Mouse (Mus musculus) kidney, adult 11 months (tissue): ENCODE results near the gene Cntnap5a.
A peak's percentile ranks its signal among the peaks of the same experiment; 100 is the strongest.
"Not testable (repeated sequence)": the region's sequence is repeated elsewhere in the genome, so short reads cannot be mapped to it uniquely, and the experiment has no call there.

Source experiments
- DNase-seq: peaks from one replicate; pipeline ENCODE4 v3.0.0; 2022

Gene Cntnap5a

GRCm38 (mm10) chr1:116107010-116107723, 422.6 kb downstream of the Cntnap5a start:
- no peak for DNase-seq

GRCm38 (mm10) chr1:116107724-116108058, 423.1 kb downstream of the Cntnap5a start:
- DNase-seq = no peak

GRCm38 (mm10) chr1:116108381-116108780, 423.8 kb downstream of the Cntnap5a start:
- DNase-seq = no peak

- no peak for DNase-seq
Measured at GRCm38 (mm10) chr1:116125767-116126166, 441.2 kb downstream of the Cntnap5a start.

- DNase-seq = no peak
Measured at GRCm38 (mm10) chr1:116127085-116127484, 442.5 kb downstream of the Cntnap5a start.

- DNase-seq = no peak
Measured at GRCm38 (mm10) chr1:116128450-116129246, 444.1 kb downstream of the Cntnap5a start.

- DNase-seq = no peak
Measured at GRCm38 (mm10) chr1:116132471-116132870, 447.9 kb downstream of the Cntnap5a start.

- DNase-seq = no peak
Measured at GRCm38 (mm10) chr1:116149764-116150369, 465.3 kb downstream of the Cntnap5a start.

- DNase-seq = peak; percentile 50
Measured at GRCm38 (mm10) chr1:116184471-116184870, 499.9 kb downstream of the Cntnap5a start.

GRCm38 (mm10) chr1:116188142-116188541, 503.6 kb downstream of the Cntnap5a start:
- not testable (repeated sequence) for DNase-seq

- no peak for DNase-seq
Measured at GRCm38 (mm10) chr1:116192299-116192698, 507.7 kb downstream of the Cntnap5a start.

GRCm38 (mm10) chr1:116216883-116217282, 532.3 kb downstream of the Cntnap5a start:
- DNase-seq = no peak

- DNase-seq = no peak
Measured at GRCm38 (mm10) chr1:116240538-116240937, 556.0 kb downstream of the Cntnap5a start.

- DNase-seq = no peak
Measured at GRCm38 (mm10) chr1:116243856-116244255, 559.3 kb downstream of the Cntnap5a start.

GRCm38 (mm10) chr1:116281144-116281543, 596.6 kb downstream of the Cntnap5a start:
- DNase-seq = no peak

- DNase-seq = no peak
Measured at GRCm38 (mm10) chr1:116283968-116284367, 599.4 kb downstream of the Cntnap5a start.

- no peak for DNase-seq
Measured at GRCm38 (mm10) chr1:116306555-116306954, 622.0 kb downstream of the Cntnap5a start.

GRCm38 (mm10) chr1:116311512-116311911, 627.0 kb downstream of the Cntnap5a start:
- no peak for DNase-seq

GRCm38 (mm10) chr1:116313269-116313668, 628.7 kb downstream of the Cntnap5a start:
- DNase-seq = no peak

- no peak for DNase-seq
Measured at GRCm38 (mm10) chr1:116324505-116324904, 639.9 kb downstream of the Cntnap5a start.

GRCm38 (mm10) chr1:116353669-116354068, 669.1 kb downstream of the Cntnap5a start:
- DNase-seq = no peak

GRCm38 (mm10) chr1:116365606-116366005, 681.0 kb downstream of the Cntnap5a start:
- no peak for DNase-seq

- DNase-seq = no peak
Measured at GRCm38 (mm10) chr1:116366171-116366570, 681.6 kb downstream of the Cntnap5a start.

GRCm38 (mm10) chr1:116366806-116367205, 682.2 kb downstream of the Cntnap5a start:
- DNase-seq = no peak
